Mouse (Mus musculus) left cerebral cortex, adult 18-20 months (tissue): ENCODE data around the gene Nkd2. TPM values are rescaled to one million over a fixed set of nuclear protein-coding genes. Genes with fewer than 3 reads are reported as not detected.

Experiments
- DNase-seq, 2 experiments: peaks; one replicate each; pipeline ENCODE4 v3.0.0; 2021 to 2022; ENCODE audit warnings: low spot score in 2 of 2, mixed read lengths in 1 of 2
- total RNA-seq, 2 experiments: library from RNA; stranded (reverse); gene quantifications; 2 replicates each; pipeline ENCODE4 v1.2.3; 2021

The Nkd2 gene
- total RNA-seq, 2 experiments from 2014 or later = 2.4 to 2.8 TPM

DNA sequence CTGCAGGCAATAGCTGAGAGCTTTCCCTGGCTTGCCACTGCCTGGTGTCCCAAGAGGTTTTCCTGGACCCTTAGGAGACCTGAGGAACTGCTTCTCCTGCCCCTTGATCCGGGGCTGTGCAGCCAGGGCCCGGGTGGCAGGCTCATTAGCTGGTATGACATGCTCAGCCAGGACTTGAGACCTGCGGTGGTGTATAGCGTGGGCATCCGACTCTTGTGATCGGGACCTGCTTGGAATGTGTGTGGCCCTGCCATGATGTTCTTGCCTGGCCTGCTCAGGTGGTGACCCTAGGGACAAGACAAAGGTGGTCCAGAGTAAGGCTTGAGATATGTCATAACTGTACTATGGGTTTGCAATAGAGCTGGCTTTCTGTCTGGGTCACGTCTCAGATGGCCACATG, 26.2 kb downstream of the Nkd2 start:
- DNase-seq = no peak

DNA sequence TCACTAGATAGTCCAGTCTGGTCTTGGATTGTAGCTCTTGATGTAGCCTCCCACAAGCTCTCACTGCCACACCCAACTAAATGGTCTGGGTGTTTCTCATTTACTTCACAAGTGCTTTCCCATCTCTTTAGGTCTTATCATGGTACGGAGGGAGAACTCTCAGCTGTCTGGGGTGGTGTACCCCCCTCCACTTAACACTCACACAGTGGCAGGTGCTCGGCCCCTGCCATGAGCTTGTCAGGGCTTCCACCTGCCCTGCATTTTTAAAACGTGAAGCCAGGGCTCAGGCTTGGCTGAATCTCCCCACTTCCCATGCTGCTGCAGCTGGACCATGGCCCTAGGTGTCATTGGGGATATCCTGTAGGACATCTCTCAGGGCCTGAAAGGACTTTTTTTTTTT, 28.5 kb downstream of the Nkd2 start:
- DNase-seq = no peak

- no peak for DNase-seq
Observed at GRCm38 (mm10) chr13:73816338-73816737, 31.1 kb downstream of the Nkd2 start.

- no peak for DNase-seq
Observed at GRCm38 (mm10) chr13:73814181-73814580, 33.2 kb downstream of the Nkd2 start.

- DNase-seq = no peak
Observed at GRCm38 (mm10) chr13:73812936-73813335, 34.5 kb downstream of the Nkd2 start.

- DNase-seq = no peak
Observed at GRCm38 (mm10) chr13:73804914-73805313, 42.5 kb downstream of the Nkd2 start.

DNA sequence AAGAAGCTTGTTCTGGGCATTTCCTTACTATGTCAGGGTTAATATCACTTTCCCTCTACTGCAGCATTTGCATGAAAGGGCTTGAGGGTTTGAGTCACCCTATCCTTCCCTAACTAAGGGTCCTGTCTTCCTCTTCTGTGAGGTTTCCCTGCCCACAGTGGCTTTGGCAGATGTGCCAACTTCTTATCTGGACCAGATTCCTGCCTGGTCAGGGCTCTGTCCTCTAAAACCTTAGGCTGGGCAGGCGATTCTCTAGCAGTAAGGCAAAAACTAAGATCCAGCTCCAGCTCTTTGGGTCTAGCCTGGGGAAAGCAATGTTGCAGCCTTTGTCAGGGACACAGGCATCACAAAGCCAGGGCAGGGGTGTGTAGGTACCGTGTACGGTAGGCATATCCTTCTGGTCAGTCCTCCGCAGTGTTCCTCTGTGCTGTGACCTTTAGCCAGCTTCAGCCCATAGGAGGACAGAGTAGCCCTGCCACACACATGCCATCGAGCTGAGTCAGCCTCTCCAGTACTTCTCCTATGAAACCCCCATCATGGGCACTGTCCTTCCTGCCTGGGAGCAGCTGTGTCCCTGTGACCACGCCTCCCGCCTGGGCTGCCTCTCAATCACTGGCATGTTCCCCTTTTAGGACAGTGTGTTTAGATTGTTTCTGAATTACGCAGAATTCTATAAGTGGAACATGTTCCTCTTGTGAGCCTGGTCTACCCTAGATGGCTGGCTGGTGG, 43.8 kb downstream of the Nkd2 start:
- DNase-seq = no peak

DNA sequence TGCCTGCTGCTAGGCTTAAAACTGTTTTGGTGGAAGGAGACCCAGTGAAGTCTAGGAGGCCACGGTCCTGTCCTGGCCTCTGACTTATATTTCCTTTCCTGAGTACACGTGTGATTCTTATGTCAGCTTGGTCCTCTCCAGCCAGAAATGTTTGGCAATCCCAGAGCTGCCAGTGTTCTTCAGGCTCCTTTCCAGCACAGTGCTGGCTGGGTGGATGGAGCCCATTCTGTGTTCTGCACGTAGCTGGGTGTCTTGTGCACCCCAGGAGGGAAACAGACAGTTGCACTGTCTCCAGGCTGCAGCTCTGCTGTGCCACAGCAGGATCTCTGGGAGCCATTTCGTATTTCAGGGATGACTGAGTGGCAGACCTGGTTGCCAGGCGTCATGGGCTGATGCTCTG, 48.3 kb downstream of the Nkd2 start:
- DNase-seq = no peak

DNA sequence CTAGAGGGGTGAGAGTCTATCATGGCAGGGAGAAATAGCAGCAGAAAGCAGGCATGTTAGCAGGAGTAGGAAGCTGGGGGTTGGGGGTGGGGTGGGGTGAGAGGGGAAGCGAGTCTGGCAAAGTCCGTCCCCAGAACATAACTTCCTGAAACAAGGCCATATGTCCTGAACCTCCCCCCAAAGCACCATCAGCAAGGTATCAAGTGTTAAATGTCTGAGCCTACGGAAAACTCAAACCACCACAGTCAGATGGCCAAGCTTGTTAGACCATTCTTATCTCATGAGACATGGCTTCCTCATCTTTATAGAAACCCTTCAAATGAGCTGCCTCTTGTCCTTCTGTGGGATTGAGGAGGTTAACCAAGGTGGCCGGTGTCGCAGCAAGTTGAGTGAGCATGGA, 54.3 kb downstream of the Nkd2 start:
- DNase-seq = no peak

- DNase-seq = no peak
Observed at GRCm38 (mm10) chr13:73792176-73792575, 55.3 kb downstream of the Nkd2 start.

- DNase-seq = no peak
Observed at GRCm38 (mm10) chr13:73782486-73782885, 64.9 kb downstream of the Nkd2 start.

- no peak for DNase-seq
Observed at GRCm38 (mm10) chr13:73777578-73777977, 69.9 kb downstream of the Nkd2 start.

GRCm38 (mm10) chr13:73775786-73776185, 71.6 kb downstream of the Nkd2 start:
- DNase-seq = no peak

DNA sequence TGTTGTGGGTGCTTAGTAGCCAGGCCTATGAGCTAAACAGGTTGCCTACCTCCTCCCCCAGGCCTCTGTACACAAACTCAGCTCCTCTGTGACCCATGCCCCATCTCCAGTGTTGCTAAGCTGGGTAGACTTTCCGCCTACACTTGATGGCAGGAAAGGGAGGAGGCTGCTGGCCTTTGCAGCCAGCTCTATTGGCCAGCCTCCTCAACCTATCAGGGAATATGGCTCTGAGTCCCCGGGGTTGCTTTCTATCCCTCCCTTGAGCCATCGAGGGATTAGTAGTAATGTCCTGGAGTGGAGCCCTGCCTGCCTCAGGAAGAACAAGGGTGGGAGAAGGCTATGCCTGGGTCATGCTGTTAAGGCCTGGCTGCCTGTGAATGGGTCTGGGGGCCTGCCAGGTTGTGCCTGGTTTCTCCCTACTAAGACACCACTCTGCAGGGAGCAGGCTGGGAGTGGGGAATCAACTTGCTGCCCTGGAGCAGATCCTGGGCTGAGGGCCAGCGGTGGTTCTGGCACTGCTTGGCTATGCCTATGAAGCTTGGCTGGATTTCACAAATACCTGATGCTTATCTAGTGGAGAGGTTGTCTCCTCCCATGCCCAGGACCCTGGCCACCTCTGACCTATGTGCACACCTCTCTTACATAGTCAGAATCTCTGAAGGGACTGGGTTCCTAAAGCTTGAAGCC, 73.8 kb downstream of the Nkd2 start:
- no peak for DNase-seq

DNA sequence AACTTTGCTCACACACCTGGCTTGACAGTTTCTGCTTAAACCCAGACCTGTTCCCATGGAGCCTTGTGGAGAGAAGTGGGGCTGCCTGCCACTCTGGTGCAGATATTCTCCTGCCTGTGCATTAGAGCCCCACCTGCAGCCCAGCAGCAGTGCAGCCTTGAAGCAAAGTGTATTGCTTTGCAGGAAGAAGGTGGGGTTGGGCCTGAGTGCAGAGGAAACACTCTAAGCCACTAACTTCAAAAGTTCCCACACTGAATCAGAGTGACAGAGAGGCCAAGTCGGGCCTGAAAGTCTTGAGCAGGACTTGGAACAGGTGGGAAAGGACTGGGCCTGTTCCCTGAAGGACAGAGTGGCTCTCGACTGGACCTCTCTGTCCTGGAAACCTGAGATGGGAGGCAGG, 74.8 kb downstream of the Nkd2 start:
- no peak for DNase-seq

DNA sequence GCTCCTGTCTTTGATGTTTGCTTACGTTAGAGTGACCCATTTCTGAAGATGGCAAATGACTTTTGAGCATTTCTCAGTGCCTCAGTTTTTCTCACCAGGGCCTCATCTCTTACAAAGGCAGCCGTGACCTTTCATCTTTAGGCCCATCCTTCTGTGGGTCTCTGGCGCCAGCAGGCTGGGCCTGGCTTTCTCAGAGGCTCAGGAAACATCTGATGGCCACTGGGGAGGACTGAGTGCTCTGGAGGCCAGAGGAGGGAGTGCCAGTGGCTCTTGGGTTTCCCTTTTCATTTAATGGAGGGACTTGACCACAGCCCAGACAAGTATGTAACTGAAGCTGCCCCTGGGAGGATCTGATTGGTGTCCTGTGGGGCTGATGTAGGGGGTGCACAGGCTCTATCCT, 76.3 kb downstream of the Nkd2 start:
- no peak for DNase-seq

DNA sequence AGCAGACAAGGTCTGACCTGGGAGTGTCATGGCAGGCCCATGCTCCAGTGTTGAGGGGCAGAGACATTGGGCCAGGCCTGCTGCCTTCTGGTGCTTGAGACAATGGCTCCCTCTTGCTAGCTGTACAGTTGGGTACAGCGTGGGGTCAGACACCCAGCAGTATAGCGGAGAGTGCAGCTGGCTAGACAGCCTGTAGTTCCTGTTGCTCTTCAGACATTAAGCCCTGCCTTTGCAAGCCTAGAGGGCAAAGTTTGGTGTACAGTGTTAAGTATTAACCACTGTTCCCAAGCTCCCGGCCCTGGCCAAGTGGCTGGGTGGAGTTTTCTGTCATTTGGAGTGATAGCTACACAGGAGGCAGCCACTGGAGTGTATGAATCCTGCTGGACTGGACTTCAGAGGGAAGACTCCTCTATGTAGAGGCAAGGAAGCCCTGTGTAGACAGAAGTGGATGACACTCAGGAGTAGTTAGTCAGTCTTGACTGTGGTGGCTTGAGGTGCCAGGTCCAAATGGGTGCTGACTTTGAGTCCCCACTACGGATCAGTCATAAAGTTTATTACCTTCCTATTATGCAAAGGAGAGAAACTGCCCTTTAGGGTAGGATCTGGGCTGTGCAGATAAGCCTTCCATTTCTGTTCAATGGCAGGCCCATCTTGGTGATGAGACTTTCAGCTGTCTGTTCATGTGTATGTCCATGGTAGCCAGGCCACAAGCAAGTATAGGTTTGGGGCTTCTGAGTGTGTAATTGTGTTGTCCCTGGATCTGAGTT, 77.3 kb downstream of the Nkd2 start:
- DNase-seq = no peak

Other genes with a start within 250 kb of the Nkd2 start
- 100 to 1,000 TPM; 109 to 128 TPM for gene Clptm1l, start 243.6 kb downstream of the Nkd2 start, total RNA-seq
- gene Tert, start 220.7 kb downstream of the Nkd2 start, total RNA-seq = 1 to 10 TPM; 2.6 to 3.0 TPM
- not detected for gene Slc6a18, start 169.6 kb downstream of the Nkd2 start, total RNA-seq
- not detected for gene Slc6a19, start 142.8 kb downstream of the Nkd2 start, total RNA-seq
- gene Slc12a7, start 114.5 kb downstream of the Nkd2 start, total RNA-seq = 1 to 10 TPM; 4.5 to 5.0 TPM
- under 1 TPM; 0.37 to 0.79 TPM for gene Trip13, start 90.2 kb upstream of the Nkd2 start, total RNA-seq
- 10 to 100 TPM; 75.9 to 85.0 TPM for gene Brd9, start 90.2 kb upstream of the Nkd2 start, total RNA-seq
- not detected for gene Zdhhc11, start 116.2 kb upstream of the Nkd2 start, total RNA-seq
- gene Tppp, start 161.8 kb upstream of the Nkd2 start, total RNA-seq = 100 to 1,000 TPM; 351 to 372 TPM
- gene Cep72, start 214.7 kb upstream of the Nkd2 start, total RNA-seq = under 1 TPM; 0.77 to 0.84 TPM